Mouse (Mus musculus) spleen, adult 2 months (tissue): ENCODE data around the gene Olfr215. TPM values are rescaled to one million over a fixed set of nuclear protein-coding genes. Genes with fewer than 3 reads are reported as not detected.
"Not testable (repeated sequence)": the region's sequence is repeated elsewhere in the genome, so short reads cannot be mapped to it uniquely, and the experiment has no call there.

Experiments
- DNase-seq, 2 experiments: peaks; one replicate each; pipeline versions ENCODE4 v3.0.0 to v3.0.0-alpha.2; 2012 to 2021; ENCODE audit warnings: low spot score in 2 of 2, low read depth in 1 of 2
- H3K27ac ChIP-seq: fragments of 200-500 bp; 2 replicates; pipeline ENCODE4 v1.5.1; 2012; ENCODE audit warnings: low read length, inconsistent platforms; ENCODE audit not compliant: insufficient read depth
- H3K27me3 ChIP-seq: fragments of 200-500 bp; 2 replicates; pipeline ENCODE4 v1.6.1; 2012; ENCODE audit warnings: mild to moderate bottlenecking, moderate library complexity, low read length, inconsistent platforms; ENCODE audit not compliant: control insufficient read depth, insufficient read depth
- H3K36me3 ChIP-seq: fragments of 200-500 bp; 2 replicates; pipeline ENCODE4 v1.6.1; 2012; ENCODE audit warnings: mild to moderate bottlenecking, low read length, inconsistent platforms; ENCODE audit not compliant: control insufficient read depth, insufficient read depth
- H3K4me1 ChIP-seq: fragments of 200-500 bp; 2 replicates; pipeline ENCODE4 v1.6.1; 2011; ENCODE audit warnings: inconsistent platforms; ENCODE audit not compliant: control insufficient read depth, insufficient read depth, insufficient read length
- H3K4me3 ChIP-seq: fragments of 200-500 bp; 2 replicates; pipeline ENCODE4 v1.5.1; 2011; ENCODE audit warnings: mild to moderate bottlenecking, inconsistent platforms; ENCODE audit not compliant: insufficient read depth, insufficient read length; ENCODE audit errors: extremely low read depth
- CTCF ChIP-seq: fragments of 200-500 bp; IDR thresholded peaks from 2 replicates; pipeline ENCODE4 v1.5.1; 2011; ENCODE audit warnings: mild to moderate bottlenecking, inconsistent platforms; ENCODE audit not compliant: insufficient read depth, insufficient read length, insufficient replicate concordance; ENCODE audit errors: extremely low read depth
- POLR2A ChIP-seq: fragments of 200-500 bp; IDR thresholded peaks from 2 replicates; pipeline ENCODE4 v1.6.1; 2011; ENCODE audit warnings: low read depth, low read length, inconsistent platforms
- WGBS: fragments of 180-500 bp; shearing (Covaris S2); methylation state at CpG from one replicate; pipeline ENCODE4 v1.1.7; 2018; 5-methylcytosine and 5-hydroxymethylcytosine counted together
- polyA plus RNA-seq: library from polyadenylated mRNA; depleted of rRNA; stranded (reverse); fragments of >200 nt; gene quantifications from 2 replicates; pipeline ENCODE4 v1.2.3, GENCODE M21; 2012; rRNA removed

Olfr215 gene
- not detected in 2 replicates for polyA plus RNA-seq

DNA sequence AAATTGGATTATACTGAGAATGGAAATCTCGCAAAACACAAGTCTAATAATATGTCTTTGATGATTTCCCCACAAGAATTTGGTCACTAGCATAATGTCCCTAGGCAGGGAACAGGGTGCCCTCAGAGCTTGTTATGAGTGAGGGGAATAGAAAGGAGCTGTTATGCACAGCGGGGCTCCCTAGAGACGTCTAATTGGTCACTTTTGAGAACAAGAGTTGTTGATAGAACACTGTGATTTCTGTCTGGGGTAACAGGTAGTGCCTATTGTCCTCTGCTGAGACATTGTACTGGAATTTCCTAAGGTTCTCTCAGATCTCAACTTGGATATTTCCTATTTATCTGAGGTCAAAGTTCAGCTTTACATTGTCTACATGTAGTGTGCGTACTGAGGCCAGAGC is at the start of gene Olfr215:
Olfr215 (minus strand) TSS at position 101 of the 400 bp plus-strand sequence.
- no peak within 1 kb of the TSS for H3K4me3 ChIP-seq
- no peaks in the 10 kb centered on the region for H3K27me3 ChIP-seq
- DNase-seq: no peak
- H3K27ac ChIP-seq: no peak within 1 kb of the TSS
- TF ChIP-seq CTCF (no peak), POLR2A (no peak)
- H3K4me1 ChIP-seq: no peaks in the 10 kb centered on the region
- 84% methylated on average over 4 of the region's 4 CpGs for WGBS
- no peaks in the 10 kb centered on the region for H3K36me3 ChIP-seq

- peaks cover 2% of the 10 kb centered on the region; the same call in 1 of the 2 replicates for H3K36me3 ChIP-seq
- TF ChIP-seq POLR2A (no peak), CTCF (peak; percentile 71; the same call in 1 of the 2 replicates)
- no peaks in the 10 kb centered on the region for H3K27me3 ChIP-seq
- H3K27ac ChIP-seq: no peak overlapping the region
- WGBS: 50% methylated on average over 1 of the region's 1 CpGs
- peak; percentile 48 to 77 for DNase-seq
- no peaks in the 10 kb centered on the region; the same call in 1 of the 2 replicates for H3K4me1 ChIP-seq
- H3K4me3 ChIP-seq: no peak overlapping the region
Measured at GRCm38 (mm10) chr6:116632129-116632528, 48.1 kb upstream of the Olfr215 start.

GRCm38 (mm10) chr6:116629766-116630165 is 45.8 kb upstream of the Olfr215 start:
- DNase-seq: no peak
- no peaks in the 10 kb centered on the region; the same call in 1 of the 2 replicates for H3K36me3 ChIP-seq
- no peak for TF ChIP-seq POLR2A
- TF ChIP-seq CTCF: no peak
- no peak overlapping the region for H3K4me3 ChIP-seq
- H3K27me3 ChIP-seq: no peaks in the 10 kb centered on the region
- no peaks in the 10 kb centered on the region; the same call in 1 of the 2 replicates for H3K4me1 ChIP-seq
- WGBS: 86% methylated on average over 10 of the region's 10 CpGs
- no peak overlapping the region for H3K27ac ChIP-seq

- peak; percentile 22 to 52 for DNase-seq
- Histone ChIP-seq H3K27me3 (no peaks in the 10 kb centered on the region), H3K4me3 (peak within 1 kb of the TSS; percentile 90), H3K27ac (peak within 1 kb of the TSS; percentile 63), H3K36me3 (no peaks in the 10 kb centered on the region; the same call in 1 of the 2 replicates), H3K4me1 (no peaks in the 10 kb centered on the region; the same call in 1 of the 2 replicates)
- WGBS: 1% methylated on average over 43 of the region's 56 CpGs
- TF ChIP-seq POLR2A (peak; percentile 29; the same call in 1 of the 2 replicates), CTCF (no peak)
Measured at GRCm38 (mm10) chr6:116628539-116629171, 44.7 kb upstream of the Olfr215 start, which contains the start of gene Zfp422. Gene Zfp422, minus strand, starts transcription at chr6:116628999.

DNA sequence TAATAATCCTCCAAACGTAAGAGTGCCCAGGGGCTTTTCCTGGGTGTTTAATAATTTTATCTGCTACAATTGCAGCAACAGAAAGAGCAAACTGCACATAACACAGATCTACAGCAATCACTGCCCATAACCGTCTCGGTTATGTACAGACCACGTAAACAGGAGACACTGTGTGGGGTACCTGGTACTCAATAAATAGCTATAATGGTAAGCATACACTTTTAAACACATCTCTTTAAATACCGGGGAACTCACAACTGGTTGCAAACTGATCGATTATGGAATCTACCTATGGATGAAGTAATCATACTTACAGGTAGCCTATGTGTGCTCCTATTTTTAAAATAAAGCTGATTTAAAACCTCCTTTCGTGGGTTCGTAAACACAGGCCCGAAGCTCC is 44.1 kb upstream of the Olfr215 start:
- no peak for TF ChIP-seq POLR2A
- no peak for TF ChIP-seq CTCF
- no peaks in the 10 kb centered on the region; the same call in 1 of the 2 replicates for H3K36me3 ChIP-seq
- no peak for DNase-seq
- H3K27me3 ChIP-seq: no peaks in the 10 kb centered on the region
- H3K27ac ChIP-seq: no peak overlapping the region
- no peaks in the 10 kb centered on the region; the same call in 1 of the 2 replicates for H3K4me1 ChIP-seq
- peak overlapping the region; percentile 90 for H3K4me3 ChIP-seq
- 9% methylated on average over 9 of the region's 9 CpGs for WGBS

DNA sequence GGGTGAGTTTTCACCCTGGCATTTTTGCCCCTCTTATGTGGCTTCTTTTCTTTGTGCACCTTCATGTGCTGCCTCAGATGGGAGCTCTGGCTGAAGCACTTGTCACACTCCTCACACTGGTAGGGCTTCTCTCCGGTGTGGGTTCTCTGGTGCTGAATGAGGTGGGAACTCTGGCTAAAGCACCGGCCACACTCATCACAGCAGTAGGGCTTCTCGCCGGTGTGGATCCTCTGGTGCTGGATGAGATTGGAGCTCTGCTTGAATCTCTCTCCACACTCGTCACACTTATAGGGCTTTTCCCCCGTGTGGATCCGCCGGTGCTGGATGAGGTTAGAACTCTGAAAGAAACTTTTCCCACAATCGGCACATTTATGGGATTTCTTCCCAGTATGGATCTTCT is 42.4 kb upstream of the Olfr215 start:
- not testable (repeated sequence) for H3K4me1 ChIP-seq, H3K4me3 ChIP-seq
- WGBS: 96% methylated on average over 9 of the region's 9 CpGs

More for the DNA sequence above, 42.4 kb upstream of the Olfr215 start:
- not testable (repeated sequence) for H3K27ac ChIP-seq, H3K36me3 ChIP-seq, DNase-seq, H3K27me3 ChIP-seq
